Mouse (Mus musculus) c-Kit-positive CD71-positive TER-119-positive erythroid progenitor cells, embryonic 14.5 days (primary cell): ENCODE data around the gene Pknox1.

ENCODE experiments used
- DNase-seq: peaks from one replicate; pipeline ENCODE4 v3.0.0-alpha.2; 2013; ENCODE audit warnings: low spot score

The Pknox1 gene

DNA sequence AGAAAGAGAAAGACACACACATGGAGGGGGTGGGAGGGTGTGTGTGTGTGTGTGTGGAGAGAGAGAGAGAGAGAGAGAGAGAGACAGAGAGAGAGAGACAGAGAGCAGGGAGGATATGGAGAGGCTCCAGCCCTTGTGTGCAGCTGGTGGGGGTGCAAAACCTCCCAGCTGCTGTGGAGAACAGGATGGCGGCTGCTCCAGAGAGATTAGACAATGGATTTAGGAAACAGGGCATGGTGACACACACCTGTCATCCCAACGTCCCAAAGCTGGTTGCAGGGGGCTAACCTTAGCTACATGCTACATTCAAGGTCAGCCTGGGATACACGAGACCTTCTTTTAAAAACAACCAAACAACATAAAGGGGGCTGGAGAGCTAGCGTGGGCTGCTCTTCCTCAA is 8.3 kb upstream of the Pknox1 start:
- no peak for DNase-seq

DNA sequence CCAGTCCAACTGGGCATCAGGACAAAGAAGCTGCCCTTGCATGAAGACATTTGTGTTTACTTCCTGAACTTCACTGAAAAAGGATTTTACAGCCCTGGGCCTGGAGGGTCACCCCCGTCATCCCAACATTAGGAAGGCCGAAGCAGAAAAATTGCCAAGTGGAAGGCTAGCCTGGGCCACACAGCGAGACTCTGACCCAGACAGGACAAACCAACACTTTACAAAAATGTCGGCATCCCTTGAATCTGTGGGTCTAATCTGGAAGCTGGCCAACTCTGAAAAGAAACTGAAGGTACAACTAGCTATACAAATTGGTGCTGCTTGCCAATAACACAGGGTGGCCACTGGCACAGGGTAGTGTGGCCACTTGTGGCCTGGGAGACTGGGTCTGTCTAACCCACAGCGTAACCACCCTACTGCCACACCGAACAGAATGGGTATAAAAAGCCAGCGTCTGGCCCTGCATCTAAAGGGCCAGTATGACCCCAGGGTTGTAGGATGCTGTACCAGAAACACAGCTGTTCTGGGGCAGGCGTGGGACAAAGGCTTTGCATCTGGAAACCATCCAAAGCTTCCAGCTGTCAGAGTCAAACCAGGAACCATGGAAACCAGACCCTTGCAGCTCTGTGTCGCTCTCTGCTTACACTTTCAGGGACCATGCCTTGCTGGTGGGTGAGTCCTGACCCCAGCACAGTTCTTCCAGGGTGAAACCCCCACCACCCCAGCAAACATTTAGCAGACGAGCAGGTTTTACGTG is 7.2 kb upstream of the Pknox1 start:
- no peak for DNase-seq

DNA sequence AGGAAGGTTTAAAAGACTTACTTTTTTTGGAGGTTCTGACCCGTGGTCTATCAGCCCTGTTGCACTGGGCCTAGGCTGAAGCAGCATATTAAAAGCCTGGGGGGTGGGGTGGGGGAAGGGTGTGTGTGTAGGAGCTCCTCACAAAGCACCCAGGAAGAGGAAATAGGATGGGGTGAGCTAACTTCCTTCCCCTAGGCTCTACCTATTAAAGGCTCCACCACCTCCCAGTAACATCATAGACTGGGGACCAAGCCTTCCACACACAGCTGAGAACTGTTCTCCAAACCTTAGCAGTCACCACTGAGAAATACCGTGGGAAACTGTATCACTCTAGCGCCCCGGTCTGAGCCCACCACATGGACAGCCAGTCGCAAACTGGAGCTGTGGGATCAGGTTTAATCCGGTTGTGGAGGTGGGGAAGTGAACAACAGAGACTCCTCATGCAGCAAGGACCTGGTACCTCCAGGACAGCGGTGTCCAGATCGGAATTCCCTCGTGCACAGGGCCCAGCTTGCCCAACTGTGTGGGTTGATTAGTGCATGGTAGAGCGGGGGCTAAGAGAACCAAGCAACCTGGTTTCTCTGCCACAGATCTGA is 6.5 kb upstream of the Pknox1 start:
- no peak for DNase-seq

DNA sequence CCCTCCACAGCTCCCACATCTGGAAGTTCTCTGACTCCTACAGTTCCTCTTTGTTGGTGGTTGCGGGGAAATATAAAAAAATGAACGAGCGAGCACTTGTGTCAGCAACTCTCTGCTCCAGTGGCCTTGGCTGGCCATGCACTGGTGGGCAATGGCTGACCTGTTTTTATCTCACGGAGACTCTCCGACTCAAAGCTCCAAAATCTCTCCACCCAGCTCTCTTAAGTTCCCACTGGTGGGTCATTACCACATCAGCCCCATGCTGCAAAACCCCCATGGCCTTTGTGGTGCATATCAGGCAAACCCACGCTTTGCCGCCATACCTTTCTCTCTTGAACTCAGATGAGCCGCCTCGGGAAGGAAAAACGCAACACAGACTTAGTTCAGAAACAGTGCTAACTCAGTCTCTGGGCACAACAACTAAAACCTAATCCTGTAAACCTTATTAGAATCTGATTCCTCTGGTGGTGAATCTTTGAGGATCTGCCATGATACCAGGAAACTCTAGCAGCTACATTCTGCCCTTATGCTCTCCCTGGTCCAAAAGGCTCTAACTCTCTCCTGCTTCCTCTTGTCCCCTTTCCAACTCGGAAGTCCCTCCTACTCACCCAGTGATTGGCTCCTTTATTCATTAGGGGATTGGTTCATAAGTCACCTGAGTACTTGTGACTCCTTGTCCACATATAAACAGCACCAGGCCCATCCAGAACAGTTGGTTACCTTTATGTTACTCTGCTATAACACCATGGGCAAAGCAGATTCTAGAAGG is 5.3 kb upstream of the Pknox1 start:
- DNase-seq = no peak

DNA sequence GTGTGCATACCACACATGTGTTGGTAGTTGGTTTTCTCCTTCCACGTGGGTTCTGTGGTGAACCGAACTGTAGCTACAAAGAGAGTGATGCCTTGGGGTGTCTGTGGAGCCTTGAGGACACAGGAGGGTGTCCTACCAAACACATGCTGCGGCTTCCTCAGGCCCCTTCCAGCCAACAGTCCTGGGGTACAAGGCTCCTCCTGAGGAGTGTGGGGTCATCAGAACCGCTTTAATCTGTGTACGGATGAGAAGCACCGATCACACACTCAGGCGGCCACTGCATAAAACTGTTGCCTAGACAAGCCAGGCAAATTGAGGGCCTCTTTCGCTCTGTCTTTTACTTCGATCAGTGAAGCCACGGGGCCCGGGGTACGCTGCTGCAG is 911 bp upstream of the Pknox1 start:
- DNase-seq = no peak

DNA sequence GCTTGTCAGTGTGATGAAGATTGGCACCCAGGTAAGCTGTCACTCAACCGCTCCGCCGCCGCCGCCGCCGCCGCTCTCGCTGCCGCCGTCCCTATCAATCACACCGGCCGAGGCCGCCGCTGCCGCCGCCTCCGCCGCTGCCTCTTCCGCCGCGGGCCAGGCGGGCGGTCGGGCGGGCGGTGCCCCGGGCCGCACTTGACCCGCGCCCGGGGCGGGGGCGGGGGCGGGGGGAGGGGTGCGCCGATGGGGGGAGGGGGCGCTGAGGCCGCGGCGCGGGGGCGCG is 265 bp downstream of the Pknox1 start:
- DNase-seq = no peak

DNA sequence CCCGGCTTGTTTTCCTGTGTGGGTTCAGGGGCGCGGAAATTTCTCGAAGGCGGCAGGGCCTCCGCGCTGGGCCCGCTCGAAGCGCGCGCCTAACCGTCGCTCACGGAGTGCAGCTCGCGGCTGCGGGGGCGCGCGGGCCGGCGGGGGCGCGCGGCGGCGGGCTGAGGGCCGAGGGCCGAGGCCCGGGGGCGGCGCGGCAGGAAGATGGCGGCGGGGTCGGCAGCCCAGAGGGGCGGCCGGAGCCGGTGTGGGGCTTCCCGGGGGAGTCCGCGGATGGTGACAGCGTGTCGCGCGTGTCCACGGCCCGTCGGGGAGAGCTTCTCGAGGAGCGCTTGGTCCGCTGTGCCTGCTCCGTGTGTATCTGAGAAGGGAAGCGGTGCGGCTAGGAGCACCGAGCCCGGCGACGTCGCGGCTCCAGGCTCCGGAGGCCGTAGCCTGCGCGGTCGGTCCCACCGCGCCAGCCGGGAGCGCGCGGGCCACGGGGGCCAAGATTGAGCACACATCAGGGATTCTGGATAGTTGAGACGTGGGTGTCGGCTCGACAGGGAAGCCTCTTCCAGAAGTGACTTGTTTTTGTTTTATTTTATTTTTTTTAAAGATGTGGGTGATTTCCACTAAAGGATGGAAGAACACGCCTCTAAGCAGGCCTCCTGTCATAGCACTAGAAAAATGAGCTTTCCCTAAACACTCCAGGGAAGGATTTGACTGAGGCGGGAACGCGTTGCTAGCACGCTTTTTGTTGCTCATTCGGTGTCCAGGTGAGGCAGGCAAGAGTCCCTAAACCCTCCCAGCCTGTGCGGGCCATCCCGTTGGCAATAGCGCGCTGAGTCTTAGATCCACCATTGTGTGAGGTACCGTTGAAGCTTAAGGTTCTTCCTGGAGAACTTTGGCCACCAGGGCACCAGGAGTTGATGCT is 865 bp downstream of the Pknox1 start:
- DNase-seq = peak; percentile 40

DNA sequence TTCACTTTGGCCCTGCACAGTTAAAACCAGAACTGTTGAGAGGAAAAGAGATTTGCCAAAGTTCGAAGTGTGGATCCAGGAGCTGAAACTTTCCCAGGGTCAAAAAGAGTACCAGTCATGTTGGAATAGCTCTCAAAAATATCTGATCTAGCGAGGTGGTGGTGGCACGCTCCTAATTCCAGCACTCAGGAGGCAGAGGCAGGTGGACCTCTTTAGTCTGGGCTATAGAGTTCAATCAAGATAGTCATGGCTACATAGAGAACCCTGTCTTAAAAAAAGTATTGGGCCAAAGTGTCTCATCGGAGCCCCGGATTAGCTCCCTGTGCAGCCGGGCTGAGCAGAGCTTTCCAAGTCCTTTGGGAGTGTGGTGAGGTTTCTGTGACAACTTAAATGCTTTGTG is 1.7 kb downstream of the Pknox1 start:
- no peak for DNase-seq

DNA sequence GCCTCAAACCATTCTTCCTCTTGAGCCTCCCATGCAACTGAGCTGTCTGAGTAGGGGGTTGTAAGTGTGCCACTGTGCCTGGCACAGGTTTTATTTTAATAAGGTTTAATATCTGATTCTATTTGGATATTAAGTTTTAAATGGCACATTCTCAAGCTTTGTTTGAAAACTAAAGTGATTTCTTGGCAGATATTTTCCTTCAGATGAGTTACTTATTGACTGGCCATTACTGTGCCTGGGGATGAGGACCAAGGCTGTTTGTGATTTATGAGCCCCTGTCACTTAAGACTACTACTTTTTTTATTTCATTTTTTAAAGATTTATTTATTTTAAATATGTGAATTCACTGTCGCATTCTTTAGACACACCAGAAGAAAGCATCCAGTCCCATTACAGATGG is 5.2 kb downstream of the Pknox1 start:
- DNase-seq = no peak

DNA sequence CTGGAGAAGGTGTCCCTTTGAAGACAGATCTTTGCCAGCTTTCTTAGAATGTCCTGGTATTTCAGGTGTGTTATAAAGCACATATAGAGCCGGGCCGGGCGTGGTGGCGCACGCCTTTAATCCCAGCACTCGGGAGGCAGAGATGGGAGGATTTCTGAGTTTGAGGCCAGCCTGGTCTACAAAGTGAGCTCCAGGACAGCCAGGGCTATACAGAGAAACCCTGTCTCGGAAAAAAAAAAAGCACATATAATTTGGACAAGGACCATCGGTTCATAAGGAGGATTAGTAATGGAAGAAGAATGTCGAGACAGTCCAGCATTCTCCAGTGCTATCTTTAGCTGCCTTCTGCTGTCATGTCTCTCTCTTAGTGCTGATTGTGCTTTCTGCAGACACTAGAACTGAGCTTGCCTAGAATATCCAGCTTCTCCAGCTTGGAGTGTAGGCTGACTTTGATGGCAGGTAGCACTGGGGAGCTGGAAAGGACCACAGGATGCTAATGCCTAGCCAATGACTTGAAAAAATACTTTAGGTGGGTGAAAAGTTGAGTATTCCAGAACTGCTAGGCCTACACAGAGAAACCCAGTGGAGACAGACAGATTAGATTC is 5.9 kb downstream of the Pknox1 start:
- peak; percentile 64 for DNase-seq

DNA sequence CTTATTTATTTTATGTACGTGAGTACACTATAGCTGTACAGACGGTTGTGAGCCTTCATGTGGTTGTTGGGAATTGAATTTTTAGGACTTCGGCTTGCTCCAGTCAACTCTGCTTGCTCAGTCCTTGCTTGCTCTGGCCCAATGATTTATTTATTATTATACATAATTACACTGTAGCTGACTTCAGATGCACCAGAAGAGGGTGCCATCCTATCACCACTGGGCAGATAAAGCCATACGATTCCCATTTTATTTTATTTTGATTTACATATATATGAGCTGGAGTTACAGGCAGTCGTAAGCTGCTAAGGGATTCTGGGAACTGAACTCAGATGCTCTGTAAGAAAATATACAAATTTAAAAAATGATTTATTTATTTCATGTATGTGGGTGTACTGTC is 7.2 kb downstream of the Pknox1 start:
- no peak for DNase-seq

DNA sequence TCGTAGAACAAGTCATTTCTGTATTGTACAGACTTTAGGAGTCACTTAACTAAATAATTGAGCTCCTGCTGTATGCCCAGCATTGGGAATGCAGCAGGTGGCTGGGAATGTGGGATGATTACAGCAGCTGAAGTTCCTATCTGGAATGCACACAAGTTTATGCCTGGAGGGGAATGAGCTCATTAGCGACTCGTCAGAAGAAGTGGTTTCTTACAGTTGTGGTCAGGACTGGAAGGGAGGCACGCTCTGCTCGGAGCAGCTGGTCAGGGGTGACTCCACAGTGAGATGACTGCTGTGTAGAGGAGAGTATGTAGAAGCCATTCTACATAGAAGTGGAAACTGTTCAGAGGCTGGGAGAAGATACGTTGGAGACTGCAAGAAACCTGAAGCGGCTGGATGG is 10.1 kb downstream of the Pknox1 start:
- no peak for DNase-seq

DNA sequence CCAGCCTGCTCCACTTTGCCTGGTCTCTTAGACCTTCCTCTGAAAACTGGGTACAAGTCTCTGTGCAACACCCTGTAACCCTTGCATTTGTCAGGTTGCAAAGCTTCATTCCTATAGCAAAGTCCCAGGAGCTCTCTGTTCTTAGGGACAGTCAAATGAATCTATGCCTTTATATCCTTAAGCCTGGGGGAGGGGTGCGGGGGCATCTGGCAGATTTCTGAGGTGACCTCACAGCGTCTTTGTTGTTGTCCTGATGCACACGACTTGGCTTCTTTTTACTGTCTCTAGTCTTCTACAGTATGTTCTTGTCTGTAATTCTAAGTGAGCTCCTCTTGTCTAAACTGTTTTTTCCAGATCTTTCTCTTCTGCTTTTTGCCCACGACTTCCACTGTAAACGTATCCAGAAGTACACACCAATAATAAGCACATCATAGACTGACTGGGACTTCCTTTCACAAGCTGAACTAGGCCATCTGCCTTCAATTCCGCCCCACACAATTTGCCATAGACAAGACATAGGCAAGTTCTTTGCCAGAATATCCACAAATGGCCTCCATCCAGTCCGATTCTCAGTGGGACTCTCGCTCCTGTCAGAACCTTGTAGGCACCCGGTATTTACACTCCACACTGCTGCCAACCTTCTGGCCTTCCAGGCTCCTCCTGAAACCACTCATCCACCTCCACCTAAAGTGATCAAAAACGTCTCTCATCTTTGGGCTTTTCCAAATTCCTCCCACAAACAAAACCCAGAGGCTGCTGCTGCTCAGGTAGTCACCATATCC is 12.1 kb downstream of the Pknox1 start:
- no peak for DNase-seq

DNA sequence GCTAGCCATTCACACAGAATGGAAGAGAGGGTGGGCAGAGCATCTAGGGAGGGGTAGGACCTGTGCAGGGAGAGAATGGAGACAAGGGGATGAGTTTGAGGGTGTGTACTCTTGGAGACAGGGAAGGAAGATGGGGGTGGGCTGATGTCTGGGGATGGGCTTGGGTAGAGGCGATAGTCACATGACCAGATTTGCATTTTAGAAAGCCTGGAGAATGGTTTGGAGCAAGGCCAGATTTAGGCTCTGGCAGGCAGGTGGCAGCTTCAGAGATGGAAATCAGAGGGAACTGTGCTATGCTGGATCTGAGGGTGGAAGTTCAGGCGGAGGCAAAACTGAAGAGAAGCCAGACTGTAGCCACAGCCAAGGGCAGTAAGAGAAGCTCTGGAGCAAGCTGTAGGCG is 15.8 kb downstream of the Pknox1 start:
- no peak for DNase-seq

DNA sequence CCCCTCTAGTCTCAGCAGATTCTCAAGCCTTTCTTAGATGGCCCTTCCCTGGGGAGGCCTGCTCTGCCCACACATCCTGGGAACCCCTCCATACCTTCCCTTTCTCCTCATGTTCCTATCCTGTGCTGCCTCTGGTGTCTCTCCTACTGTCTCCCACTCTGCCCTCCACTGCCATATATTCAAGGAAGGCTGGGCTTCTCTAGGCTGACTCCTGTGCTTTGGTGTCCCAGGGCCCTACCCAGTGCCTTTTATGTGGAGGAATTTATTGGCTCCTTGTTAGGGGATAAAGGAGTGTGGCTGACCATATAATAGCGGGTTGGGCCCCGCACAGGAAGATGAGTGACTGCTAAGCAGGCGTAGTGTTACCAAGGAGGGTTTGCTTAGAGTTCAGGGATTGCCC is 18.7 kb downstream of the Pknox1 start:
- no peak for DNase-seq

DNA sequence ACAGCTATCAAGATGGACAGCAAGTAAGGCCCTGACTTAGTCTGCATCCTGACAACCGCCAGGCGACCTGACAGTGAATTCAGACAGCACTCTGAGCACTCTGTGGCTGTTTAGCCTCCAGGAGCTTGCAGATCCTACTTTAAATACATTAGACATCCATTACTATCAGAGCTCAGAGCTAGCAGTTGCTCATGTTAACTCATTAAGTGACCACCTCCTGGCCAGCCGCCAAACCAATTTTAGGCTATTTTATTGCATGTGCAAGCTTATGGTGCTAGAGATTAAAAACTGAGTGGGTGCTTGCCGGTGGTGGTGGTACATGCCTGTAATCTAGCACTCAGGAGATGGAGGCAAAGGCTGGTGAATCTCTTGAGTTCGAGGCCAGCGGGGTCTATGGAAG is 19.2 kb downstream of the Pknox1 start:
- DNase-seq = no peak

DNA sequence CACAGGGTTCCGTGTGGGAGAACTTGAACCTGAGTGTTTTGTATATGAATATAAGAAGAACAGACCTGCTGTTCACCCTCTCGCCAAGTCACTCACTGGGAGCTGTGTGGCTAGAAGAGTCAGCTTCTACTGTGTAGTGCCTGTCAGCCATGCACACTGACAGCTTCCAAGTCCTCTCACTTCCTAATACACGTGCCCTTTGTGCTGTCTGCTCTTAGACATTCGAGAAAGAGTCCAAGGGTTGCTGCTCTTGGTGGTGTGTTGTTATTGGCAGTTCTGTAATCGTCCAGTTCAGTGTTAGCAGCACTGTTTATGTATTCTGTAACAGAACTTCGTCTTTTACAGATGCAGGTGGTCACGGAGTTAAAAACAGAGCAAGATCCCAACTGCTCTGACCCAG is 23.6 kb downstream of the Pknox1 start:
- no peak for DNase-seq

DNA sequence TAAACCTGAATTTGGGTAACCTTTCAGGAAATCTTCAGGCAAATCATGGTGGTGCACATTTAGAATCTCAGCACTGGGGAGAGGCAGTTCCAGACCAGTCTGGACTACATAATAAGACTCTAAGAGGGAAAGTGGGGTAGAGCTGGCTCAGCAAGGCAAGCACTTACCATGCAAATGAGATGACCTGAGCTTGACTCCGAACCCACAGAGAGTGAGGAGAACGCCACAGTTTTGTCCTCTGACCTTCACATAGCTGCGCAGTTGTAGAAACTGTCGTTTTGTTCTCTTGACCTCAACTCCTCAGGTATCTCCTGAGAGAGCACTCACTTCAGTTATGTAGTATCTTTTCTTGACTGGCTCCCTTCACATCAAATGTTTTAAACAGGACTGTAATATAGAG is 24.2 kb downstream of the Pknox1 start:
- no peak for DNase-seq

DNA sequence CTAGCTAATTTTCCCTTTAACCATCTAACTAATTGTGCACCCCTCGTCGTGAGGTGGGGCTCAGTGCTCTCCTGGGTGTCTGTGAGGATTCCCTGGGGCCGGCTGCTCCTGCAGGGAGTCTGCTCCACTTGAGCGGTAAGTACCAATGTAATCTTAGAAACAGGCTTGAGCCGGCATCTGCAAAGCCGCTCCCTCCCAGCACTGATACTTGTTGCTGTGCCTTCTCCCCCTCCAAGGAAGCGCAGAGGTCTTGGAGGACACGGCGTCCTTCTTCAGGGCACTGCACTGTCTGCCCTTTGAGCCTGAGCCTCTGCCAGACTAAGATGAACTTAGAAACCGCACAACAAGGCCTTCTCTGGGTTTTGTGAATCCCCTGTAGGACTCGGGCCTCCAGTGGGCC is 26.3 kb downstream of the Pknox1 start:
- DNase-seq = no peak

DNA sequence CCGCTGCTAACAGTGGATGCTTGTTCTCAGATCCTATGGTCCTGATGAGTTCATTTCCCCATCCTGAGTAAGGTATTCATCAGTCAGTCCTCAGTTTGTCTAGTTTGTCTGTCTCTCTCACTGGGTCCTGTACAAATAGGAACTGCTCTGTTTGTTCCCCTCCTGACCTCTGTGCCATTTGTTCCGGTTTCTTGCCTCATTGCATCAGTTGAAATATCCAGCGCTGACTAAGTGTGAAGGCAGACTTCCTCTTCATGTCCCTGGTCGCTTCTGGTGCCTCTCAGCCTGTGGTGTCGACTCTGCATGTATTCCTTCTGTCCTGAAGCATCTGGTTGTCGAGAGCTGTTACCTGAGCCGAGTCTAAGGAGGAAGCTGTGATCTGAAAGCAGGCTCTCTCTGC is 30.1 kb downstream of the Pknox1 start:
- no peak for DNase-seq

DNA sequence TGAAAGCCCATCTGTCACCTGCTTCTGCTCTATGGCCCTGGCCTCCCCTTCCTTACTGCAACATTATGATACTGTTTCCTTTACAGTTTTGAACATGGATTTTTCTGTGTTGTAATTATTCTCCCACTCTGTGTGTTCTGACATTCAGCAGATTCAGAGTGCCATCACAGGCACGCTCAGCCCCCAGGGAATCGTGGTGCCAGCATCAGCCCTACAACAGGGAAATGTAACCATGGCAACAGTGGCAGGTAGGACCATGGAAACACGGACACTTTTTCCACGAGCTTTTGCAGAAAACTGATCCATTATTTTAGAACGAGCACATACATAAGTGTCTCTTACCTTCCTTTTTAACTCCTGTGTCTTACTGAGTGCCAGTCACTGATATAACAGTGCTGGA is 30.5 kb downstream of the Pknox1 start:
- no peak for DNase-seq
